Mouse (Mus musculus) C3H10T1/2 (cell line): ENCODE results near the gene Prl2c1. TPM values are rescaled to one million over a fixed set of nuclear protein-coding genes. Genes with fewer than 3 reads are reported as not detected.

ENCODE experiments used
- polyA plus RNA-seq, 2 experiments: library from polyadenylated mRNA; unstranded; fragments of >200 nt; fragmentation: generic; extraction: Trizol; gene quantifications; one replicate each; pipeline ENCODE4 v1.2.1; 2012; ENCODE audit warnings: missing spikeins in 2 of 2

Gene Prl2c1
- not detected for polyA plus RNA-seq

DNA sequence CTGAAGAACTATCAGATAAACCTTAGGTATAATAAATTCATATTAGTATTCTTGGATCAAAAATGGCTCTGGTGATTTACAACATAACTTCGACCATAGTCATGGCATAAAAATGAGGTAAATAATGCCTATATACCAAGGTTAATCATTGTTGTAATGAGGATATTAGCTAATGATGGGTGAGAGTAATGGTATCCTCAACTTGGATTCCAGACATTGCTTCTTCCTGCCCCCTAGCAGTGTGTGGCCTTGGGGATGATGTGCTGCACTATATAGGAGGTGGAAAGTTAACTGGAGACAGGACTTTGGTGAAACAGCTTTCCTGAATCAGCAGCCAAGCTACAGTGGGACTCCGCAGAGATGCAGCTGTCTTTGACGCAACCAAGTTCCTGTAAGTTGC is at the start of gene Prl2c1:
Gene Prl2c1, plus strand, starts transcription at position 301 of the 400 bp plus-strand sequence.

DNA sequence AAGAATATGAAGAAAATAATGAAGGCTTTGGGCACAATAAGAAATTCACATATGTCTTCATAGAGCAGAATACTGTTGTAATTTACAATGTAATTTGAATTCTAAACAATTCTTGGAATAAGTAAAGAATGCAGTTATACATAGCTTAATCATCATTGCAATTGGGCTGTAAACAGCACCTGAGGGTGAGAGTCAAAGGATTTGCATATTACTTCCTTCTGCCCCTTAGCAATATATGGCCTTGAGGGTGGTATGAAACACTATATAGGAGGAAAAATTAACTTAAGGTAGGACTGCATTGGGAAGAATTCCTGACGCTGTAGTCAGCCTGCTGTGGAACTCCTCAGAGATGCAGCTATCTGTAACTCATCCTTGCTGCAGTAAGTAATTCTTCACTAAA is 47.8 kb upstream of the Prl2c1 start, which contains the start of gene Prl2a1:
Gene Prl2a1, plus strand, starts transcription at position 301 of the 400 bp plus-strand sequence.

Other genes with a start within 250 kb of the Prl2c1 start
- gene Prl7b1, start 238.8 kb upstream of the Prl2c1 start, polyA plus RNA-seq: not detected
- not detected for gene Prl7a1, start 206.8 kb upstream of the Prl2c1 start, polyA plus RNA-seq
- not detected for gene Prl7a2, start 181.3 kb upstream of the Prl2c1 start, polyA plus RNA-seq
- gene Prl7d1, start 132.6 kb upstream of the Prl2c1 start, polyA plus RNA-seq: not detected
- gene Prl7c1, start 68.5 kb upstream of the Prl2c1 start, polyA plus RNA-seq: not detected
- not detected for gene Prl2a1, start 47.7 kb upstream of the Prl2c1 start, polyA plus RNA-seq
- not detected for gene Prl4a1, start 166.9 kb downstream of the Prl2c1 start, polyA plus RNA-seq